Mouse (Mus musculus) ES-E14 (cell line): ENCODE results near the gene Fam198a. TPM values are rescaled to one million over a fixed set of nuclear protein-coding genes. Genes with fewer than 3 reads are reported as not detected.

Source experiments
- DNase-seq: peaks from one replicate; pipeline ENCODE4 v3.0.0-alpha.2; 2013; ENCODE audit warnings: low read depth, low spot score
- H3K27ac ChIP-seq: 2 replicates; pipeline ENCODE4 v1.5.1; 2012; ENCODE audit warnings: low read depth, mild to moderate bottlenecking, low read length, moderate library complexity, mixed read lengths; ENCODE audit not compliant: poor library complexity, insufficient read depth, severe bottlenecking
- H3K36me3 ChIP-seq: 2 replicates; pipeline ENCODE4 v1.6.1; 2012; ENCODE audit warnings: mild to moderate bottlenecking, low read length, moderate library complexity, mixed read lengths; ENCODE audit not compliant: control insufficient read depth, poor library complexity, insufficient read depth, severe bottlenecking
- H3K4me1 ChIP-seq, 2 experiments: fragments of 150-350 bp in 1 of 2; sonication (generic) in 1 of 2; 2 replicates each; pipeline ENCODE4 v1.6.1; 2012; ENCODE audit warnings: low read length in 2 of 2, mild to moderate bottlenecking in 1 of 2, mixed read lengths in 1 of 2; ENCODE audit not compliant: control insufficient read depth in 2 of 2, insufficient read depth in 2 of 2, poor library complexity in 1 of 2
- H3K4me3 ChIP-seq, 2 experiments: fragments of 150-350 bp in 1 of 2; sonication (generic) in 1 of 2; 2 replicates each; pipeline ENCODE4 v1.5.1; 2012; ENCODE audit warnings: low read length in 2 of 2, low read depth in 1 of 2, mild to moderate bottlenecking in 1 of 2, mixed read lengths in 1 of 2; ENCODE audit not compliant: insufficient read depth in 1 of 2, poor library complexity in 1 of 2, severe bottlenecking in 1 of 2
- H3K9ac ChIP-seq: 2 replicates; pipeline ENCODE4 v1.6.1; 2012; ENCODE audit warnings: low read depth, mild to moderate bottlenecking, low read length, mixed read lengths; ENCODE audit not compliant: poor library complexity, insufficient read depth, severe bottlenecking
- H3K9me3 ChIP-seq: fragments of 150-350 bp; sonication (generic); 2 replicates; pipeline ENCODE4 v1.6.1; 2012; ENCODE audit warnings: low read depth, mild to moderate bottlenecking, low read length; ENCODE audit not compliant: control insufficient read depth, insufficient read depth
- CHD2 ChIP-seq: IDR thresholded peaks from 2 replicates; pipeline ENCODE4 v1.6.1; 2014; ENCODE audit warnings: mild to moderate bottlenecking, low read depth, low read length, inconsistent platforms
- HCFC1 ChIP-seq: IDR thresholded peaks from 2 replicates; pipeline ENCODE4 v1.6.1; 2012; ENCODE audit warnings: low read length, inconsistent platforms, borderline replicate concordance; ENCODE audit not compliant: insufficient read depth
- MAFK ChIP-seq: IDR thresholded peaks from 2 replicates; pipeline ENCODE4 v1.6.1; 2014; ENCODE audit warnings: mild to moderate bottlenecking, low read depth, low read length, inconsistent platforms; ENCODE audit not compliant: insufficient read depth
- ZC3H11A ChIP-seq: IDR thresholded peaks from 2 replicates; pipeline ENCODE4 v1.6.1; 2012; ENCODE audit warnings: low read depth, mild to moderate bottlenecking, inconsistent platforms, low read length, borderline replicate concordance
- ZNF384 ChIP-seq: IDR thresholded peaks from 2 replicates; pipeline ENCODE4 v1.6.1; 2012; ENCODE audit warnings: low read depth, low read length, inconsistent platforms
- in situ Hi-C, 2 experiments: fragments of 600-800 bp; cut with MboI; formaldehyde crosslinking; loops; one replicate each; pipeline ENCODE4 v1.15.1; 2025; ENCODE audit warnings: low sequenced_read_pairs in 2 of 2, inconsistent platforms in 1 of 2; ENCODE audit not compliant: unreplicated experiment in 2 of 2
- total RNA-seq: library from RNA; depleted of rRNA; stranded (reverse); fragments of 300-350 nt; gene quantifications from 2 replicates; pipeline ENCODE4 v1.2.3, GENCODE M21; 2012

The Fam198a gene
- total RNA-seq, 1 experiment: 0.36 TPM

DNA sequence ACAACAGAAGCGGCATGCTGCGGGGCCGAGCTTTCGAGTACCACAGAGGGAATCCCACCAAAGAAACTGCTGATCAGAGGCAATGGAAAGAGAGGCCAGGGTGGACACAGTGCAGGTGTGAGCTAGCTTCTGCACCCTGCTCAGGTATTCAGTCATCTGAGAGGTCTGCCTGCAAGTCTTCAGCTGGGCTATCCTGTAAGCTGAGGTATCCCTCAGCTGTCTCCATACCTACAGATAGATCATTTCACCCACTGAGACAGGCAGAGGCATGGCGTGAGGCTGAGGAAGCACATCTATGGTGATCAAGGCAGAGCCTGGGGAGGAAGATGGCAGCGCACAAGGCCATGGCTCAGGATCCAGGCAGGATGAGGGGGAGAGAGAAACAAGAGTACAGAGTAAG lies 73.6 kb downstream of the Fam198a start:
- H3K4me1 ChIP-seq: no peaks in the 10 kb centered on the region
- no peak for DNase-seq
- H3K4me3 ChIP-seq: no peak overlapping the region
- H3K36me3 ChIP-seq: no peaks in the 10 kb centered on the region
- H3K9me3 ChIP-seq: no peaks in the 10 kb centered on the region
- H3K9ac ChIP-seq: no peak overlapping the region
- TF ChIP-seq MAFK (no peak), ZNF384 (no peak), ZC3H11A (no peak), CHD2 (no peak), HCFC1 (no peak)
- in situ Hi-C loops: no loop called here
- H3K27ac ChIP-seq: no peak overlapping the region

DNA sequence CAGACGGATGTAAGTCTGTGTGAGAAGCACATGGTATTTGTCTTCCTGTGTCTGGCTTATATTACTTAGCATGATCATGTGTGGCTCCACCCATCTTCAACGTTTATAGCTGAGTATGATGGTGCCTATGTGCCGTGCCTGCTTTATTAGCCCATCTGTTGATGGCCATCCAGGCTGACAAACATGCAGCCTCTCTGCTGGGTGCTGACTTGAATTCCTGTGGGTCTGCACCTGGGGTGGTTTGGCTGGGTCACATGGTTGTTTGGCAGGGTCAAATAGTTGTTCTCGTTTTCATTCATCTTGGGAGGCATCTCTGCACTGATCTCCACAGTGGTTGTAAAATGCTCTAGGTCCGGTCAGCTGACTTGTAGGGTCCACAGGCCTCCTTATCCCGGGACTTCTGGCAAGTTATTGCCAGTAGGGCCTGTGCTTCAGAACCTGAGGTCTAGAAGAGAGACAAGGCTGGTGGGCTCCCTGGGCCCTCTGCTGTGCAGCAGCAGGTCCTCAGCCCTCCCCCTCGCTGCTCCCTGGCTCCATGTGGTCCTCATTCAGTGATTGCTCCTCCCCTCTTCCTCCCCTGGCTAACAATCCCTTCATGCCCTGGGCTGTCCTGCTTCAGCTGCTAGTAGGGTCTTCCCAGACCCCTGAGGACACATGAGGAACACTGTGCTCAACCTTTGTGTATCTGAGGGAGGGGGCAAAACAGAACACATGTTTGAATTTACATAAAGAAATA lies 75.2 kb downstream of the Fam198a start:
- DNase-seq: no peak

DNA sequence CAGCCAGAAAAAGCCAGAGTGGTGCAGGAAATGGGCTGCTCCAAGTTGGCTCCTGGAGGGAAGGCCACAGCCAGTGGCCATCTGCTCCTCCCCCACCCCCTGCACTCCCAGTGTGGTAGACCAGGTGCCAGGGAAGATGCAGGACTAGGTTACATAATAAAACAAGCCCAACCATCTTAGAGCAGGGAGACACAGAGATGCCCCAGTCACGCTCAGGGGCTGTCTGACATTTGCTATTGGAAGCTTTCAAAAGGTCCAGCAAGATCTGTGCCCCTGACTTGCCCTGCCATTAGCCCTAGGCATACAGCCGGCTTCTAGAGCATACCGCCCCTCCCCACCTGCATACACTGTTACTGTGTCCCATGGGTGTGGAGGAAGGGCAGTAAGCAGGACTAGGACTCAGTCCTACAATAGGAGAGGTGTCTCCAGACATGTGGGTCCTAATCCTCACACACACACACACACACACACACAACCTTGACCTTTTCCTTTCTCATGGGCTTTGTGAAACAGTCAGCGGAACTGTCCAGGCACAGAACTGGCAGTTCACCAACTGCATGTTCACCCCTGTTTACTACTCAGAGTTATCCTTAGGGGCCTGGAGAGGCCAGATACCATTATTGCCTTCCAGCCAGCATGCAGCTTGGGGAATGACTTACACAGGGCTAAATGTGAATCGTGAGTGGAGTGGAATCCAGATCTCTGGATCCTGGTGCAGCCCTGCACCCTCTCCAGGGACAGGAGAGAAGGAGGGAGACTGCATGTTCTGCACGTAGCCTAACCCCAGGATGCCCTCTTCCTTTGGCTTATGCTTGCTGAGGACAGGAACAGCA lies 76.5 kb downstream of the Fam198a start:
- no peaks in the 10 kb centered on the region for H3K4me1 ChIP-seq
- H3K4me3 ChIP-seq: no peak overlapping the region
- no peak for DNase-seq

More for the DNA sequence above, 75.2 kb downstream of the Fam198a start:
- H3K27ac ChIP-seq: no peak overlapping the region
- H3K9ac ChIP-seq: no peak overlapping the region
- TF ChIP-seq ZC3H11A: no peak
- no peak for TF ChIP-seq MAFK
- no peak for TF ChIP-seq CHD2
- TF ChIP-seq HCFC1: no peak
- no peak for TF ChIP-seq ZNF384
- no peaks in the 10 kb centered on the region for H3K4me1 ChIP-seq
- H3K36me3 ChIP-seq: no peaks in the 10 kb centered on the region
- in situ Hi-C loops: no loop called here
- H3K4me3 ChIP-seq: no peak overlapping the region
- H3K9me3 ChIP-seq: no peaks in the 10 kb centered on the region

DNA sequence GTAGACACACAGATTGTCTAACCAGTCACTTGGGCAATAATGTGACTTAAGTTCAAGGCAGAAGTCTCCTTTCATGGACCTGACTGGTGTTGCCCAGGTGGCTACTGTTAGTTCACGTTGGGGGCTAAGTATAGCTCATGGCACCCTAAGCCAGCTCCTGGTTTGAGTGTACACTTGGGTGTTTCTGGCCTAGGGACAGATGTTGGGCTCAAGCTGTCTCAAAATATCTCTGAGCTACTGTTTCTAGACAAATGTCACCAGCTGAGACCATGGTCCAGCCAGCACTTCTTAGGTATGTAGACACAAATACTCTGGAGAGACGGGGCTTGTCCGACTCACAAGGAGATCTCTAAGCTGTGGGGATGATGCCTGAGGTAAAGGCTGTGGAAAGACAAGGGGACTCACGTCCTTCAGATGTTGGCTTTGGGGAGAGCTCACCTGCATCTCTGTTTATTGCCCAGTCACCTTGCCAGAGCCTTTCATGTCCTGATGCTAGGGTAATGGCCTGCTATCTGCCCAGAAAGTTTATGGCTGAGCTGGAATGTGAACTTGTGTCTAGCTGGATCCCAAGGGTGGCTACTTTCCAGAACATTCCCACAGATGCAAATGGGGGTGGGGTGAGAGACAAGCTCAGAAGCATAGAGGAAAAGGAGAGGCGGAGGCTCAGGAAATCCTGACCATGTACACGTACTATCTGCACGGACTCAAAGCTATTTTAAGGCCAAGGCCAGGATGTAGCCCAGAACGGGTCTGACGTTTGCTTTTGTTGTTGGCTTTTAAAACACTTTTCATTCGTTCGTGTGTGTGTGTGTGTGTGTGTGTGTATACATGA lies 77.3 kb downstream of the Fam198a start:
- Histone ChIP-seq H3K9me3 (no peaks in the 10 kb centered on the region), H3K4me1 (no peaks in the 10 kb centered on the region), H3K9ac (no peak overlapping the region), H3K36me3 (no peaks in the 10 kb centered on the region), H3K27ac (no peak overlapping the region), H3K4me3 (no peak overlapping the region)
- TF ChIP-seq ZC3H11A: no peak
- no peak for TF ChIP-seq MAFK
- no peak for TF ChIP-seq ZNF384
- TF ChIP-seq HCFC1: no peak
- in situ Hi-C loops: no loop called here
- DNase-seq: no peak

More for the DNA sequence above, 76.5 kb downstream of the Fam198a start:
- TF ChIP-seq ZNF384 (no peak), ZC3H11A (no peak), CHD2 (no peak), MAFK (no peak), HCFC1 (no peak)
- H3K9me3 ChIP-seq: no peaks in the 10 kb centered on the region
- H3K36me3 ChIP-seq: no peaks in the 10 kb centered on the region
- H3K27ac ChIP-seq: no peak overlapping the region
- no peak overlapping the region for H3K9ac ChIP-seq
- in situ Hi-C loops: no loop called here
